Mouse (Mus musculus) 3T3-L1 (cell line): ENCODE measurements around the gene Pcx.
A peak's percentile ranks its signal among the peaks of the same experiment; 100 is the strongest.

Source experiments
- DNase-seq: peaks from one replicate; pipeline ENCODE4 v3.0.0-alpha.2; 2015; ENCODE audit warnings: low read depth, low spot score

The Pcx gene

GRCm38 (mm10) chr19:4509986-4510963 is at the start of gene Pcx:
Gene Pcx (plus strand): TSS chr19:4510472.
- DNase-seq, result peak; percentile 100

GRCm38 (mm10) chr19:4461981-4462380 is 48.3 kb upstream of the Pcx start:
- DNase-seq, result no peak

- no peak for DNase-seq
Observed at GRCm38 (mm10) chr19:4464666-4465065, 45.6 kb upstream of the Pcx start.

- DNase-seq, result peak; percentile 32
Observed at GRCm38 (mm10) chr19:4468363-4468762, 41.9 kb upstream of the Pcx start.

- no peak for DNase-seq
Observed at GRCm38 (mm10) chr19:4473549-4473948, 36.7 kb upstream of the Pcx start.

- DNase-seq, result no peak
Observed at GRCm38 (mm10) chr19:4474739-4475138, 35.5 kb upstream of the Pcx start.

- no peak for DNase-seq
Observed at GRCm38 (mm10) chr19:4475224-4475925, 34.9 kb upstream of the Pcx start.

GRCm38 (mm10) chr19:4476601-4477257 is 33.5 kb upstream of the Pcx start:
- no peak for DNase-seq

GRCm38 (mm10) chr19:4477345-4478189 is 32.7 kb upstream of the Pcx start, which contains the start of gene Syt12:
Gene Syt12 (minus strand): TSS chr19:4477447.
- DNase-seq, result peak; percentile 32

GRCm38 (mm10) chr19:4478190-4478516 is 32.1 kb upstream of the Pcx start:
- DNase-seq, result no peak

- no peak for DNase-seq
Observed at GRCm38 (mm10) chr19:4480041-4480440, 30.2 kb upstream of the Pcx start.

- DNase-seq, result no peak
Observed at GRCm38 (mm10) chr19:4481326-4481725, 28.9 kb upstream of the Pcx start.

GRCm38 (mm10) chr19:4482111-4482859 is 28.0 kb upstream of the Pcx start:
- no peak for DNase-seq

GRCm38 (mm10) chr19:4485006-4485405 is 25.3 kb upstream of the Pcx start:
- DNase-seq, result no peak

GRCm38 (mm10) chr19:4487877-4488276 is 22.4 kb upstream of the Pcx start:
- DNase-seq, result no peak

GRCm38 (mm10) chr19:4491080-4491695 is 19.1 kb upstream of the Pcx start:
- no peak for DNase-seq

GRCm38 (mm10) chr19:4492526-4493296 is 17.6 kb upstream of the Pcx start:
- peak; percentile 92 for DNase-seq

GRCm38 (mm10) chr19:4494707-4495106 is 15.6 kb upstream of the Pcx start:
- DNase-seq, result no peak

- DNase-seq, result no peak
Observed at GRCm38 (mm10) chr19:4495814-4496213, 14.5 kb upstream of the Pcx start.
